Mouse (Mus musculus) kidney, postnatal 0 days (tissue): ENCODE data around the gene Zbtb22. TPM values are rescaled to one million over a fixed set of nuclear protein-coding genes. Genes with fewer than 3 reads are reported as not detected.

Source experiments
- ATAC-seq: fragments of 200-750 bp; cut with Nextera tagmentation; replicated peaks from 2 replicates; pipeline ENCODE4 v1.8.0; 2017; ENCODE audit warnings: low read depth, moderate number of reproducible peaks, moderate TSS enrichment, moderate library complexity; ENCODE audit not compliant: low FRiP score
- DNase-seq: peaks from one replicate; pipeline ENCODE4 v3.0.0-alpha.2; 2016; ENCODE audit warnings: low spot score
- H3K27ac ChIP-seq: fragments of 300-500 bp; sonication (generic); 2 replicates; pipeline ENCODE4 v1.5.1; 2014; ENCODE audit warnings: mild to moderate bottlenecking
- H3K27me3 ChIP-seq: fragments of 300-500 bp; sonication (generic); 2 replicates; pipeline ENCODE4 v1.6.1; 2014; ENCODE audit warnings: low read length, mixed read lengths; ENCODE audit not compliant: insufficient read depth
- H3K36me3 ChIP-seq: fragments of 300-500 bp; sonication (generic); 2 replicates; pipeline ENCODE4 v1.6.1; 2014; ENCODE audit warnings: low read length, mixed read lengths; ENCODE audit not compliant: insufficient read depth
- H3K4me1 ChIP-seq: fragments of 300-500 bp; sonication (generic); replicated peaks from 2 replicates; pipeline ENCODE4 v1.6.1; 2014; ENCODE audit warnings: antibody characterized with exemption, low read length, mixed read lengths; ENCODE audit not compliant: insufficient read depth
- H3K4me2 ChIP-seq: fragments of 300-500 bp; sonication (generic); 2 replicates; pipeline ENCODE4 v1.6.1; 2014; ENCODE audit warnings: mild to moderate bottlenecking, low read length, moderate library complexity, mixed read lengths
- H3K4me3 ChIP-seq: fragments of 300-500 bp; sonication (generic); replicated peaks from 2 replicates; pipeline ENCODE4 v1.5.1; 2014; ENCODE audit warnings: low read depth, low read length
- H3K9ac ChIP-seq: fragments of 300-500 bp; sonication (generic); 2 replicates; pipeline ENCODE4 v1.6.1; 2014; ENCODE audit warnings: low read depth, low read length
- H3K9me3 ChIP-seq: fragments of 300-500 bp; sonication (generic); replicated peaks from 2 replicates; pipeline ENCODE4 v1.6.1; 2016; ENCODE audit warnings: low read length, inconsistent platforms, mixed read lengths
- CTCF ChIP-seq: IDR thresholded peaks from 2 replicates; pipeline ENCODE4 v1.5.1; 2016; ENCODE audit warnings: antibody characterized with exemption, low read depth, mild to moderate bottlenecking, moderate library complexity
- WGBS: fragments of 180-500 bp; shearing (Covaris S2); extraction: QIAGEN DNeasy Blood & Tissue Kit; methylation state at CpG from one replicate; pipeline ENCODE4 v1.1.7; 2014; 5-methylcytosine and 5-hydroxymethylcytosine counted together
- polyA plus RNA-seq: library from polyadenylated mRNA; unstranded; fragments of >200 nt; fragmentation: Nextera tagmentation; extraction: Ambion mirVana; gene quantifications from 2 replicates; pipeline ENCODE4 v1.2.1, GENCODE M21; 2015

Gene Zbtb22
- polyA plus RNA-seq, 1 experiment from 2014 or later = 19.8 TPM

GRCm38 (mm10) chr17:33917656-33918292, 2.1 kb downstream of the Zbtb22 start:
- peaks cover 6% of the 10 kb centered on the region for H3K4me1 ChIP-seq
- WGBS = 82% methylated on average over 18 of the region's 18 CpGs
- H3K27ac ChIP-seq = no peak overlapping the region
- no peak for TF ChIP-seq CTCF
- no peak overlapping the region for H3K9ac ChIP-seq
- H3K4me3 ChIP-seq = no peak overlapping the region
- H3K4me2 ChIP-seq = no peak overlapping the region
- no peaks in the 10 kb centered on the region for H3K27me3 ChIP-seq
- H3K9me3 ChIP-seq = no peaks in the 10 kb centered on the region
- no peak for DNase-seq
- peaks cover 15% of the 10 kb centered on the region for H3K36me3 ChIP-seq
- no peak for ATAC-seq

DNA sequence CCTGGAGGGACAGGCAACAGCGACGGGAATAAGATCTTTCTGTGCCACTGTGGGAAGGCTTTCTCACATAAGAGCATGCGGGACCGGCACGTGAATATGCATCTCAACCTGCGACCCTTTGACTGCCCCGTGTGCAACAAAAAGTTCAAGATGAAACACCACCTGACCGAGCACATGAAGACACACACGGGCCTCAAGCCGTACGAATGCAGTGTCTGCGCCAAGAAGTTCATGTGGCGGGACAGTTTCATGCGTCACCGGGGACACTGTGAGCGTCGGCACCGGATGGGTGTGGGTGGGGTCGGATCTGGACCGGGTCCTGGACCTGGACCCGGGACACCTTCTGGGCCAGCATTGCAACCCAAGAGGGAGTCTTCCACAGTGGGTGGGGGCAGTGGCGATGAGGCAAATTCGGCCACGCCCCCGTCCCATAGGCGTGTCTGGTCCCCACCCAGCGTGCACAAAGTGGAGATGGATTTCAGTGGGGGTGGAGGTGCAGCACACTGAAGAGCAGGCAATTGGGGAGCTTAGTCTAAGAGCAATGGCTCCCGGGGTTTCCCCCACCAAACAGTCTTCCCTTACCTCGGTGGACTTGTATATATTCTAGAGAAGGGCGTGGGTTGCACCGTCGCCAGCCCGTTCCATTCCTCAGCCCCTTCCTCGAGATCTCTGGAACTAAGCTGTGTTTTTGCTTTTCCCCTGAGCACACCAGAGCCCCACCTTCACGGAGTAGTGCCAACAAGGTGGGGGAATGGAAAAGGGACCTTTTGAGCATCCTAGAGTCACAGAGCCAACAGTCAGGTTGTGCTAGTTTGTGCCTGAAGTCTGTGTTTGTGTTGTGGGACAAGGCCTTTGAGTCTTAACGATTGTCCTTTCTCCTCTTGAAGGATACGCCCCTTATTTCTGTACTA, 2.8 kb downstream of the Zbtb22 start:
- ATAC-seq (no peak), DNase-seq (no peak)
- H3K9me3 ChIP-seq = no peaks in the 10 kb centered on the region
- no peak overlapping the region for H3K9ac ChIP-seq
- no peaks in the 10 kb centered on the region for H3K27me3 ChIP-seq
- H3K4me2 ChIP-seq = peak overlapping the region; percentile 95
- H3K36me3 ChIP-seq = peaks cover 9% of the 10 kb centered on the region
- H3K4me3 ChIP-seq = peak overlapping the region; percentile 72; the same call in 1 of the 2 replicates
- WGBS = 65% methylated on average over 37 of the region's 37 CpGs
- H3K4me1 ChIP-seq = peaks cover 6% of the 10 kb centered on the region
- peak overlapping the region; percentile 90; the same call in 1 of the 2 replicates for H3K27ac ChIP-seq
- TF ChIP-seq CTCF = no peak

- peaks cover 6% of the 10 kb centered on the region for H3K4me1 ChIP-seq
- ATAC-seq = 0 out of 2 replicates have a peak, but pooled peaks have one; percentile 14
Observed at GRCm38 (mm10) chr17:33919351-33920281, 3.9 kb downstream of the Zbtb22 start.

GRCm38 (mm10) chr17:33920282-33921097, 4.8 kb downstream of the Zbtb22 start:
- Histone ChIP-seq H3K36me3 (0 out of 2 replicates have a peak, but pooled peaks cover 4% of the 10 kb centered on the region), H3K9ac (peak overlapping the region; percentile 71), H3K4me2 (peak overlapping the region; percentile 95), H3K4me1 (peaks cover 6% of the 10 kb centered on the region), H3K4me3 (peak overlapping the region; percentile 72), H3K27ac (peak overlapping the region; percentile 90), H3K9me3 (no peaks in the 10 kb centered on the region), H3K27me3 (no peaks in the 10 kb centered on the region)
- under 1% methylated on average over 36 of the region's 36 CpGs for WGBS
- DNase-seq (peak; percentile 90), ATAC-seq (peak; percentile 53)
- TF ChIP-seq CTCF = peak; percentile 88

More at GRCm38 (mm10) chr17:33919351-33920281, 3.9 kb downstream of the Zbtb22 start:
- WGBS = under 1% methylated on average over 51 of the region's 52 CpGs
- peak overlapping the region; percentile 72 for H3K4me3 ChIP-seq
- H3K9ac ChIP-seq = peak overlapping the region; percentile 71
- H3K36me3 ChIP-seq = no peaks in the 10 kb centered on the region
- DNase-seq = peak; percentile 74
- no peaks in the 10 kb centered on the region for H3K9me3 ChIP-seq
- peak; percentile 46 for TF ChIP-seq CTCF
- H3K27me3 ChIP-seq = no peaks in the 10 kb centered on the region
- H3K27ac ChIP-seq = peak overlapping the region; percentile 90
- H3K4me2 ChIP-seq = peak overlapping the region; percentile 95

DNA sequence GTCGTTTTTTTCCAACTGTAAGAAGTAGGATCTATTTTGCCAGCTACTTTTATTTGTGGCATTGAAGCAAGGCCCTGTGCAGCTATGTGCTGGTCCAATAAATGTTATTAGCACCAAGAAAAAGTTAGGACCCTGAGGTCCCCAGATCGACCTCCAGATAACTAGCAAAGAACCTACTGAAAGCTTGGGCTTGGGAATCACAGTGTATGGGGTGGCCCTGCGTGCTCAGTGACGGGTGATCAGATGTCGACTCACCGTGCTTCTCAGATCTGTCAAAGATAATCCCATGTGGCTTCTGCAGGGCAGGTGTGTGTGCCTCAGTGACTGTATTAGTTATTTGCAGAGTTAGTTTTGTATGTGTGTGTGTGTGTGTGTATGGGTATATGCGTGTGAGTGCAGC, 5.7 kb downstream of the Zbtb22 start:
- no peak overlapping the region for H3K4me2 ChIP-seq
- WGBS = 91% methylated on average over 7 of the region's 7 CpGs
- DNase-seq = no peak
- H3K4me3 ChIP-seq = no peak overlapping the region
- H3K9ac ChIP-seq = no peak overlapping the region
- no peaks in the 10 kb centered on the region for H3K27me3 ChIP-seq
- H3K4me1 ChIP-seq = peaks cover 6% of the 10 kb centered on the region
- no peak for TF ChIP-seq CTCF
- H3K36me3 ChIP-seq = 0 out of 2 replicates have a peak, but pooled peaks cover 4% of the 10 kb centered on the region
- no peaks in the 10 kb centered on the region for H3K9me3 ChIP-seq
- no peak overlapping the region for H3K27ac ChIP-seq
- no peak for ATAC-seq
